Mouse (Mus musculus): ENCODE data around the gene Gm813. TPM values are rescaled to one million over a fixed set of nuclear protein-coding genes. Genes with fewer than 3 reads are reported as not detected.

Gm813 gene
- polyA plus RNA-seq, 1 experiment from 2014 or later = not detected

DNA sequence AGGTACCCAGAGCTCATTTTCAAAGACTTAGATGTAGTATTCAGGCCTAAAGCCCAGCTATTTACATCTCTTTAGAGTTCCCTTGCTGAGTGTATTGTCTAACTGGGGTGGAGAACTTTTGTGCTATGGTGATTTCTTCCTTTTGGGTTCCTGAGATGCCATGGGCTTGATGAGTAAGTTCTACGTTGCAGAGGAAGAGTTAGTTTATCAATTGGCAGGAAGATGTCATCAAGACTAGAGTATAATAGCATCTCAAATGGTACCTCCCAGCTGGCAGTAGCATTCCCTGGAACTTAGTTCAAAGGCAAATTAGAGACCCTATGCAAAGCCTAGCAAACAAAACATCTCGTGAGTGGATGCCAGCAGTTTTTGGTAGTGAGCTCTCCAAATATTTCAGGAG lies 19.1 kb upstream of the Gm813 start:
- no peak overlapping the region for H3K4me2 ChIP-seq
- no peaks in the 10 kb centered on the region for H3K9me3 ChIP-seq
- no peak overlapping the region for H3K9ac ChIP-seq
- ATAC-seq (ENCODE audit: low FRiP score) = no peak
- 56% methylated on average over 2 of the region's 2 CpGs for WGBS
- H3K4me3 ChIP-seq (replicated peaks) = no peak overlapping the region
- no peak overlapping the region for H3K27ac ChIP-seq
- no peaks in the 10 kb centered on the region for H3K27me3 ChIP-seq
- no peaks in the 10 kb centered on the region for H3K36me3 ChIP-seq (replicated peaks)
- no peaks in the 10 kb centered on the region for H3K4me1 ChIP-seq

DNA sequence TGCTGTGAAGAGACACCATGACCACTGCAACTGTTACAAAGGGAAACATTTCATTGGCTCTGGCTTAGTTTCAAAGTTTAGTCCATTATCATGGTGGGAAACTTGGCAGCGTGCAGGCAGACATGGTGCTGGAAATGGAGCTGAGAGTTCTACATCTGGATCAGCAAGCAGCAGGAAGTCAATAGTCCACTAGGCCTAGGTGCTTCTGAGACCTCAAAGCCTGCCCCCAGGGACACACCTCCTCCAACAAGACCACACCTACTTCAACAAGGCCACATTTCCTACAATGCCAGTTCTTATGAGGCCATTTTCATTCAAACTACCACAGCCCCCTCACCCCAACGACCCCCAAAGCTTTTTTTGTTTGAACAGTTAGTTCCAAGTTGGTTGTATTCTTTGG lies 13.0 kb upstream of the Gm813 start:
- H3K4me2 ChIP-seq = no peak overlapping the region
- H3K4me1 ChIP-seq = no peaks in the 10 kb centered on the region
- no peaks in the 10 kb centered on the region for H3K9me3 ChIP-seq
- no peak overlapping the region for H3K27ac ChIP-seq
- H3K36me3 ChIP-seq (replicated peaks) = no peaks in the 10 kb centered on the region
- ATAC-seq (ENCODE audit: low FRiP score) = no peak
- H3K27me3 ChIP-seq = no peaks in the 10 kb centered on the region
- H3K4me3 ChIP-seq (replicated peaks) = no peak overlapping the region
- H3K9ac ChIP-seq = no peak overlapping the region
- WGBS = 51% methylated on average over 2 of the region's 2 CpGs

DNA sequence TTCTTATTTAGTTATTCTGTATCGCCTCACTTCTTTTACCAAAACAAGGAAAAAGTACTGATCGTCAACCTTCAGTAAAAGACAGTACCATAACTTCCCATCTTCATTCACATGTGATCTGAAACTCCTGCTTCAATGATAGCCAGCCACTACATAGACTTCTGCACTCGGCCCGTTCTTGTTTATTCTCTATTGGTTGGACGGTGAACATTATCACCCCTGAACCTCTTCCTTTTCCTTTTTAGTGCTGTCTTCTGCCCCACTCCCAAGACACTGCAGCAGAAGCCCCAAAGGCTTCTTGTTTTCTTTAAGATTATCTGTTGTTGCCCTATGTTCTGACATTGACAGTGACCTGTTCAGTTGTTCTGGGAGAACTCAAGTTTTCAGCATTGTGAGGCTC lies 12.2 kb upstream of the Gm813 start:
- no peak overlapping the region for H3K4me3 ChIP-seq (replicated peaks)

DNA sequence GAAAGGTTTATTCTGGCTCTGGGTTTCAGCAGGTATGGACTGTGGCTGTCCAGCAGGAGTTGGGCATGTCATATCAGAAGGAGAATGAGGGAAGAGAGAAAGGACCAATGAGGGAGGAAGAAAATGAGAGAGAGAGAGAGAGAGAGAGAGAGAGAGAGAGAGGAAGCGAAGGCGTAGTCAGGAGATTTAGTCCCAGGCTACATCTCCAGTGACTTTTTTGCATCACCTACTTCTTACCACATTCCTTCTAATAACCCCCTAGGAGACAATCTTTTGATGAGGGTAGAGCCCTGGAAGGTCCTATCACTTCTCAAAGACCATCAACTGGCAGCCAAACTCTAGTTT lies 11.5 kb upstream of the Gm813 start:
- Histone ChIP-seq H3K27me3 (no peaks in the 10 kb centered on the region), H3K27ac (no peak overlapping the region), H3K36me3 (replicated peaks) (no peaks in the 10 kb centered on the region), H3K4me2 (no peak overlapping the region), H3K9me3 (no peaks in the 10 kb centered on the region), H3K4me3 (replicated peaks) (no peak overlapping the region), H3K4me1 (no peaks in the 10 kb centered on the region), H3K9ac (no peak overlapping the region)
- WGBS = 100% methylated on average over 2 of the region's 2 CpGs
- ATAC-seq (ENCODE audit: low FRiP score) = no peak

More for the DNA sequence above, 12.2 kb upstream of the Gm813 start:
- no peak overlapping the region for H3K4me2 ChIP-seq
- H3K9ac ChIP-seq = no peak overlapping the region
- H3K36me3 ChIP-seq (replicated peaks) = no peaks in the 10 kb centered on the region
- no peak overlapping the region for H3K27ac ChIP-seq
- no peaks in the 10 kb centered on the region for H3K4me1 ChIP-seq
- H3K27me3 ChIP-seq = no peaks in the 10 kb centered on the region
- no peaks in the 10 kb centered on the region for H3K9me3 ChIP-seq
- WGBS = 91% methylated on average over 5 of the region's 5 CpGs
- ATAC-seq (ENCODE audit: low FRiP score) = no peak

DNA sequence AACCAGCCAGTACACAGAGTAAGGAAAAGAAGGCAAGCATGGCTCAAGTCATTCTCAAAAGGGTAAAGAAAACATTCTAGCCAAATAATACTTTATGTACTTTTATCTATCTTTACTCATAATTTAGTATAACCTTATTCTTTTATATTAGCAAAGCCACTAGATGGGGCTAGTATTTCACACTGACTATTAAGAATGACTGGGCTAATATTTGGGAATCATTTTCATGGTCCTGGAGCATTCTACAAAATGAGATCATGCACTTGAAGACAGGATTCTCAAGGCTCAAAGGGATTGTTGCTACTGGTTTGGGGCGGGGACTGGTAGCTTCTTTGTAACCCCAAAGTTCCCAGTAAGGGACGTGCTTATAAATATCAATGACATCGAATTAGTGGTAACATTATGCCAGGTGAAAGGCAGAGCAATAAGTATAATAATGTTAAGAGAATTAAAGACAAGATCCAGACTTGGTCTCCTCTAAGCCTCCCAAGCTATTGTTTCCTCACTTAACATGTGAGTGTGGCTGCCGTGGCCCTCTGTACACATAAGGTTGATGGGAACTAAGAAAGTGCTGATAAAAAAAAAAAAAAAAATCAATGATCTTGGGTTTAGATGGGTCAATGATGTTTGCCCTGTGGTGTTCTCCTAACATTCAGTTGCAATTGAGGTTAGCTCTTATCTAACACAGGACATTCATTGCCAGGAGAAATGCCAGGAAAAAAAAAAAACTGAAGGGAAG lies 11.0 kb upstream of the Gm813 start:
- Histone ChIP-seq H3K4me3 (replicated peaks) (no peak overlapping the region), H3K36me3 (replicated peaks) (no peaks in the 10 kb centered on the region), H3K4me1 (no peaks in the 10 kb centered on the region), H3K9me3 (no peaks in the 10 kb centered on the region), H3K27ac (no peak overlapping the region), H3K27me3 (no peaks in the 10 kb centered on the region), H3K4me2 (no peak overlapping the region), H3K9ac (no peak overlapping the region)
- 83% methylated on average over 4 of the region's 4 CpGs for WGBS
- no peak for ATAC-seq (ENCODE audit: low FRiP score)

DNA sequence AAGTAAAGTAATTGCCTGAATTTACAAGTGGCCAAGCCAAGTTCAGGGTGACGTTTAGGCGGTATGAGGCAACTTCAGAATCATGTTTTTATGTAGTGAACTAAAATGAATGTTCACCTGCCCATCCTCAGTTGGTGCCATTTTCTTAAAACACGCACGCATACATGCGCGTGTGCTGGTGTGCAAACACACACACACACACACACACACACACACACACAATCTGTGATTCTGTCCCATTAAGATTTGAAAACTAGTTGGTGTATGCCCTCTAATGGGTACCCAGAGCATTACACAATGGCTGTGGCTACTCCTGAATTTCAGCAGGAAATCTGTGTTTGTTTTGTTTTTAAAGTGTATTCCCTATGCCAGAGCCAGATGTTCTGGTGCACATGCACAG lies 7.2 kb upstream of the Gm813 start:
- H3K27ac ChIP-seq = no peak overlapping the region
- H3K4me3 ChIP-seq (replicated peaks) = no peak overlapping the region
- no peak for ATAC-seq (ENCODE audit: low FRiP score)
- no peaks in the 10 kb centered on the region for H3K27me3 ChIP-seq
- H3K36me3 ChIP-seq (replicated peaks) = no peaks in the 10 kb centered on the region
- no peaks in the 10 kb centered on the region for H3K4me1 ChIP-seq
- WGBS = 90% methylated on average over 6 of the region's 6 CpGs
- no peaks in the 10 kb centered on the region for H3K9me3 ChIP-seq
- H3K4me2 ChIP-seq = no peak overlapping the region
- no peak overlapping the region for H3K9ac ChIP-seq

DNA sequence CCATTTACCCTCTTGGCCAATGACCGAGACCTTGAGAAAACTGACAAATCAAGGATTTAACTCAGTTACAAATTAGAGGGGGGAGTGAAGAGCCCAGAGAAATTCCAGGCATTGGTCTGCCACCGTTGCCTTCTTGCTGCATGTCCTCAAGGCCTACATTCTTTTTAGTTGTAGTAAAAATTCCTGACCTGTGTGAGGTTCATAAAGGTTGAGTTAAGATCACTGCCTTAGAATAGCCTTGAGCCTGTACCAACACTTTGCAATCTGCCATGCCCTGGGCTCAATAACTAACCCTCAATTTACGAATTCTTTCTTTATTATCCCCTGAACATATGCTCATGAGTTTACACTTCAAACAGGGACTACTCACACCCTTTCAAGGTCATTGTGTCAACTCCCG lies 6.3 kb upstream of the Gm813 start:
- Histone ChIP-seq H3K27me3 (no peaks in the 10 kb centered on the region), H3K36me3 (replicated peaks) (no peaks in the 10 kb centered on the region), H3K4me2 (no peak overlapping the region), H3K9ac (no peak overlapping the region), H3K27ac (no peak overlapping the region), H3K9me3 (no peaks in the 10 kb centered on the region), H3K4me3 (replicated peaks) (no peak overlapping the region), H3K4me1 (no peaks in the 10 kb centered on the region)
- 71% methylated on average over 4 of the region's 4 CpGs for WGBS
- ATAC-seq (ENCODE audit: low FRiP score) = no peak

DNA sequence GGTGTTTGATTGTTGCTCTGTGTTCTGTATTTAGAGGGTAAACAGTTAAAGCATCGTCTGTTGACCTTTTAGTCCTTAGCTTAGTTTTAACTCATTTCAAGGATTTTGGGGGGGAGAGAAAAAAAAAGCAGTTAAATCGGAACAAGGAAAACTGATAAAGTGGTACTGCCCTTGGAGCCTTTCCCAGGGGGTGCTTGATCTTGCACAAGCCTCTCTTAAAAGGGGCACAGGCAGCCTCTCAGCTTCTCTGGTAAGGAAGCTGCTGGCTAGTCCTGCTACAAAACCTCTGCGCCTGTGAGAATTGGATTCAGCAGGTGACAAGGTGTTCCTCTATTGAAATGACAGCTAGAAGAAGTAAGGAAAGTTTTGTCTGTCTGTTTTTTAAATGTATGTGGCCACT lies 5.6 kb upstream of the Gm813 start:
- H3K27ac ChIP-seq = no peak overlapping the region
- WGBS = 89% methylated on average over 3 of the region's 3 CpGs
- H3K9me3 ChIP-seq = no peaks in the 10 kb centered on the region
- no peak overlapping the region for H3K4me2 ChIP-seq
- ATAC-seq (ENCODE audit: low FRiP score) = no peak
- no peaks in the 10 kb centered on the region for H3K36me3 ChIP-seq (replicated peaks)
- H3K27me3 ChIP-seq = no peaks in the 10 kb centered on the region
- no peak overlapping the region for H3K4me3 ChIP-seq (replicated peaks)
- no peak overlapping the region for H3K9ac ChIP-seq
- no peaks in the 10 kb centered on the region for H3K4me1 ChIP-seq

DNA sequence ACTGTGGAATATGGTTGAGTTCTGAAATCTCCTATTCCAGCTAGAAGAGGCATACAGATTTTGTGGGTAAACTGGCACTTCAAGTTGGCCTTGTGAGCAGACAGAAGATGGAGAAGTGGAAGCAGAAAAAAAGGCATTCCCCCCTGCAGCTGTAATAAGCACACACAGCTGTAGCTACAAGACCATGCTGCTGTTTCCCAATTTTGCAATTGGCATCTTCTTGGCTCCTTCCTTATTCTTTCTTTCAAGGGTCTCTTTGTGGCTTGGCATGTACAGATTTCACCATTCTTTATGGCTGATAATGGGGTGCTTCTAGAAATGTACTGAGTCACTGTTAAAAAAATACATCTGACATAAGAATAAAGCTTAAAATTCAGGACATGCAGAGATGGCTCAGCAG lies 568 bp upstream of the Gm813 start:
- Histone ChIP-seq H3K27ac (no peak overlapping the region), H3K4me2 (no peak overlapping the region), H3K9me3 (no peaks in the 10 kb centered on the region), H3K27me3 (no peaks in the 10 kb centered on the region), H3K36me3 (replicated peaks) (no peaks in the 10 kb centered on the region), H3K9ac (no peak overlapping the region), H3K4me1 (no peaks in the 10 kb centered on the region), H3K4me3 (replicated peaks) (no peak overlapping the region)
- ATAC-seq (ENCODE audit: low FRiP score) = no peak

DNA sequence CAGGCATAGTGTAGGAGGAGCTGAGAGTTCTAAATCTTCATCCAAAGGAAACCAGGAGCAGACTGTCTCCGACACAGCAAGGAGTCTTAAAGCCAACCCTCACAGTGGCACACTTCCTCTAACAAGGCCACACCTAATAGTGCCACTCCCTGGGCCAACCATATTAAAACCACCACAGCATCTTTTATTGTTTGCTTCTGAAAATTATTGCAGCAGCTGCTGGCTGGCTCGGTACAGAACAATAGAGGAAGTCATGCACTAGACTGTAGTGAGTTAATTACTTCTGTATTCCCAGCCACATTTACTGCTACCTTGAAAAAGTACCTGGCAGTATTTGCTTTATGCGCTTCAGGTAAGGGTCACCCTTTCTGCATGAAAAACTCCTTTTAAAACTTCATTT lies 3.8 kb downstream of the Gm813 start:
- H3K4me3 ChIP-seq (replicated peaks) = no peak overlapping the region
- H3K36me3 ChIP-seq (replicated peaks) = no peaks in the 10 kb centered on the region
- no peak overlapping the region for H3K4me2 ChIP-seq
- no peaks in the 10 kb centered on the region for H3K9me3 ChIP-seq
- H3K4me1 ChIP-seq = no peaks in the 10 kb centered on the region
- no peaks in the 10 kb centered on the region for H3K27me3 ChIP-seq
- no peak for ATAC-seq (ENCODE audit: low FRiP score)
- H3K27ac ChIP-seq = no peak overlapping the region
- WGBS = 73% methylated on average over 3 of the region's 3 CpGs
- H3K9ac ChIP-seq = no peak overlapping the region

DNA sequence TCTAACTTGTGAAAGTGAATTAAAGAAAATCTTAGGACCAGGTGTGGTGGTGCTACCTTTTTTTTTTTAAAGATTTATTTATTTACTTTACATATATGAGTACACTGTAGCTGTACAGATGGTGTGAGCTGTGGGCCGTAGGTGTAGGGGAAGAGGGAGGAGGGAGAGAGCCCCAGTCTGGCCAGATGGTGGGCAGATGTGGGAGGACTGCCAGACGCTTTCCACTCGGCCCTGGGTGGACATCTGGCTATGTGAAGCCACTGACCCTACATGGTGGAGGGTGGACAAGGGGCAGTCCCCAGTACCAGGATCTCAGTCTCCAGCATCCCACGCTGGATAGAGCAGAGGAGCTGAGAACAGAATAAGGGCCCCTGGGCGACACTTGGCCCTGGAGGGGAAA lies 9.7 kb downstream of the Gm813 start:
- no peaks in the 10 kb centered on the region for H3K4me1 ChIP-seq
- WGBS = 76% methylated on average over 5 of the region's 5 CpGs
- no peak overlapping the region for H3K9ac ChIP-seq

DNA sequence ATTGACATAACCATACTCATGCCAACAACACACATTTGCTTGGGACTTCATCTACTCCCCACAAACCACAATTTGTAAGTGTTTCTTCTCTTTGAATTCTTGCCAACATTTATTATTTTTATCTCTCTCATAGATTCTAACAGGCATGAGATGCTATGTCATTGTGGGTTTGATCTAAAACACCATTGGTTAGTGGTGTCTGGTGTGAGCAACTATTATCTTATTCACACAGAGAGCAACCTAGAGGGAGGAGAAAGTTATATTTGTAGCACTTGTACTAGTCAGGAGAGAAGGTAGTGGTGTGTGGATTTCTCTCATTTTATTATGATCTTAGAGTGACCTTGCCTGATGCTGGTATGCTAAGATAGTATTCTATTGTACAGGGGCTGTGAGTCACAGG lies 12.1 kb downstream of the Gm813 start:
- no peak overlapping the region for H3K4me2 ChIP-seq
- no peaks in the 10 kb centered on the region for H3K9me3 ChIP-seq
- no peak overlapping the region for H3K27ac ChIP-seq
- ATAC-seq (ENCODE audit: low FRiP score) = no peak
- H3K4me3 ChIP-seq (replicated peaks) = no peak overlapping the region
- no peaks in the 10 kb centered on the region for H3K4me1 ChIP-seq
- H3K9ac ChIP-seq = no peak overlapping the region
- no peaks in the 10 kb centered on the region for H3K36me3 ChIP-seq (replicated peaks)
- H3K27me3 ChIP-seq = no peaks in the 10 kb centered on the region

More for the DNA sequence above, 9.7 kb downstream of the Gm813 start:
- H3K4me3 ChIP-seq (replicated peaks) = no peak overlapping the region
- ATAC-seq (ENCODE audit: low FRiP score) = no peak
- H3K9me3 ChIP-seq = no peaks in the 10 kb centered on the region
- H3K27me3 ChIP-seq = no peaks in the 10 kb centered on the region
- no peak overlapping the region for H3K27ac ChIP-seq
- H3K4me2 ChIP-seq = no peak overlapping the region
- H3K36me3 ChIP-seq (replicated peaks) = no peaks in the 10 kb centered on the region

DNA sequence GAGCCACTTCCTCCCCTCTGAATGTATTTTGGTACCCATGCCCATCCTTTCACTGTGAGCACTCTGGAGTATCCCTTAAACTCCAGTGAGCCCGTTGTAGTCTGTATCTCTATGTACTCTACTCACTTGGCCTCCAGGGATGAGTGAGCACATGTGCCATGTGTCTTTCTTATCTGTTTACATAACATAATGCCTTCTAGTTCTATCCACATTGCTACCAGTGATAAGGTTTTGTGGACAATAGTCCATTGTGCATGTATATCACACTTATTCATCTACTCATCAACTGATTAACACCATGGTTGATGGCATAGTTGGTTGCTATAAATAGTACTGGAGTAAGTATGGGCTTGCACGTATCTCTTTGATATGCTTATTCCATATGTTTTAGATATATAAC lies 12.9 kb downstream of the Gm813 start:
- H3K9me3 ChIP-seq = no peaks in the 10 kb centered on the region
- H3K4me2 ChIP-seq = no peak overlapping the region
- no peak for ATAC-seq (ENCODE audit: low FRiP score)
- H3K4me1 ChIP-seq = no peaks in the 10 kb centered on the region
- WGBS = 93% methylated on average over 2 of the region's 2 CpGs
- no peaks in the 10 kb centered on the region for H3K27me3 ChIP-seq
- H3K4me3 ChIP-seq (replicated peaks) = no peak overlapping the region
- no peak overlapping the region for H3K9ac ChIP-seq
- H3K27ac ChIP-seq = no peak overlapping the region
- no peaks in the 10 kb centered on the region for H3K36me3 ChIP-seq (replicated peaks)
